Mouse (Mus musculus): ENCODE results near the gene Ric8b. TPM values are rescaled to one million over a fixed set of nuclear protein-coding genes. Genes with fewer than 3 reads are reported as not detected.

The Ric8b gene
- polyA plus RNA-seq, 1 experiment = 8.7 TPM

GRCm38 (mm10) chr10:84902213-84902612 lies 15.2 kb upstream of the Ric8b start:
- H3K4me2 ChIP-seq (ENCODE audit: low read depth) = no peak overlapping the region
- H3K79me2 ChIP-seq (ENCODE audit: control insufficient read depth, insufficient read depth) = no peaks in the 10 kb centered on the region
- no peak overlapping the region for H3ac ChIP-seq (ENCODE audit: control insufficient read depth, insufficient read length)
- H3K27me3 ChIP-seq (ENCODE audit: control insufficient read depth, insufficient read depth, insufficient read length) = no peaks in the 10 kb centered on the region
- TF ChIP-seq USF1 (IDR thresholded peaks at IDR 0.05; ENCODE audit: low read depth) = no peak
- no peak for TF ChIP-seq MYOD1 (IDR thresholded peaks at IDR 0.05; ENCODE audit: control insufficient read depth in 1 of 3, insufficient read length in 2 of 3, low read depth in 2 of 3)
- no peak for TF ChIP-seq MYOG (IDR thresholded peaks at IDR 0.05; ENCODE audit: control insufficient read depth in 1 of 3, insufficient read depth in 1 of 3, insufficient read length in 2 of 3, low read depth in 2 of 3)
- TF ChIP-seq TCF3 (IDR thresholded peaks at IDR 0.05; ENCODE audit: insufficient read length, low read depth) = no peak
- TF ChIP-seq E2F4 (IDR thresholded peaks at IDR 0.05; ENCODE audit: insufficient read depth) = no peak
- TF ChIP-seq REST (IDR thresholded peaks at IDR 0.05; ENCODE audit: insufficient read depth, insufficient read length) = no peak
- no peak for TF ChIP-seq TCF12 (IDR thresholded peaks at IDR 0.05; ENCODE audit: insufficient read depth, poor library complexity, severe bottlenecking)
- TF ChIP-seq SRF (IDR thresholded peaks at IDR 0.05; ENCODE audit: control insufficient read depth, insufficient read length, low read depth) = no peak
- no peak for TF ChIP-seq POLR2A (IDR thresholded peaks at IDR 0.05; ENCODE audit: insufficient read length, low read depth)
- TF ChIP-seq POLR2AphosphoS2 (IDR thresholded peaks at IDR 0.05; ENCODE audit: insufficient read length, low read depth) = no peak
- no peak for TF ChIP-seq MAX (IDR thresholded peaks at IDR 0.05; ENCODE audit: low read depth)
- H3K36me3 ChIP-seq (ENCODE audit: control insufficient read depth, insufficient read depth) = no peaks in the 10 kb centered on the region
- no peak overlapping the region for H3K4me3 ChIP-seq

GRCm38 (mm10) chr10:84903307-84903706 lies 14.1 kb upstream of the Ric8b start:
- no peak overlapping the region for H3K4me3 ChIP-seq
- no peak for TF ChIP-seq POLR2A (IDR thresholded peaks at IDR 0.05; ENCODE audit: insufficient read length, low read depth)
- TF ChIP-seq MYOG (IDR thresholded peaks at IDR 0.05; ENCODE audit: control insufficient read depth in 1 of 3, insufficient read depth in 1 of 3, insufficient read length in 2 of 3, low read depth in 2 of 3) = no peak
- TF ChIP-seq TCF3 (IDR thresholded peaks at IDR 0.05; ENCODE audit: insufficient read length, low read depth) = no peak
- H3K27me3 ChIP-seq (ENCODE audit: control insufficient read depth, insufficient read depth, insufficient read length) = no peaks in the 10 kb centered on the region
- H3K79me2 ChIP-seq (ENCODE audit: control insufficient read depth, insufficient read depth) = no peaks in the 10 kb centered on the region
- no peak overlapping the region for H3K4me2 ChIP-seq (ENCODE audit: low read depth)
- no peak overlapping the region for H3ac ChIP-seq (ENCODE audit: control insufficient read depth, insufficient read length)
- H3K36me3 ChIP-seq (ENCODE audit: control insufficient read depth, insufficient read depth) = no peaks in the 10 kb centered on the region

GRCm38 (mm10) chr10:84903742-84904141 lies 13.7 kb upstream of the Ric8b start:
- no peak overlapping the region for H3ac ChIP-seq (ENCODE audit: control insufficient read depth, insufficient read length)
- TF ChIP-seq MYOG (IDR thresholded peaks at IDR 0.05; ENCODE audit: control insufficient read depth in 1 of 3, insufficient read depth in 1 of 3, insufficient read length in 2 of 3, low read depth in 2 of 3) = no peak
- no peak for TF ChIP-seq SRF (IDR thresholded peaks at IDR 0.05; ENCODE audit: control insufficient read depth, insufficient read length, low read depth)
- no peak for TF ChIP-seq USF1 (IDR thresholded peaks at IDR 0.05; ENCODE audit: low read depth)
- no peak for TF ChIP-seq MAX (IDR thresholded peaks at IDR 0.05; ENCODE audit: low read depth)
- no peak for TF ChIP-seq E2F4 (IDR thresholded peaks at IDR 0.05; ENCODE audit: insufficient read depth)
- no peak for TF ChIP-seq TCF3 (IDR thresholded peaks at IDR 0.05; ENCODE audit: insufficient read length, low read depth)
- TF ChIP-seq REST (IDR thresholded peaks at IDR 0.05; ENCODE audit: insufficient read depth, insufficient read length) = no peak
- TF ChIP-seq POLR2AphosphoS2 (IDR thresholded peaks at IDR 0.05; ENCODE audit: insufficient read length, low read depth) = no peak
- TF ChIP-seq POLR2A (IDR thresholded peaks at IDR 0.05; ENCODE audit: insufficient read length, low read depth) = no peak
- TF ChIP-seq CEBPB (IDR thresholded peaks at IDR 0.05; ENCODE audit: insufficient read depth, poor library complexity, severe bottlenecking) = no peak
- no peak for TF ChIP-seq TCF12 (IDR thresholded peaks at IDR 0.05; ENCODE audit: insufficient read depth, poor library complexity, severe bottlenecking)
- TF ChIP-seq MYOD1 (IDR thresholded peaks at IDR 0.05; ENCODE audit: control insufficient read depth in 1 of 3, insufficient read length in 2 of 3, low read depth in 2 of 3) = no peak
- no peaks in the 10 kb centered on the region for H3K36me3 ChIP-seq (ENCODE audit: control insufficient read depth, insufficient read depth)
- H3K79me2 ChIP-seq (ENCODE audit: control insufficient read depth, insufficient read depth) = no peaks in the 10 kb centered on the region
- no peak overlapping the region for H3K4me2 ChIP-seq (ENCODE audit: low read depth)
- no peaks in the 10 kb centered on the region for H3K27me3 ChIP-seq (ENCODE audit: control insufficient read depth, insufficient read depth, insufficient read length)
- no peak overlapping the region for H3K4me3 ChIP-seq

GRCm38 (mm10) chr10:84906895-84907294 lies 10.5 kb upstream of the Ric8b start:
- Histone ChIP-seq H3ac (ENCODE audit: control insufficient read depth, insufficient read length) (no peak overlapping the region), H3K27me3 (ENCODE audit: control insufficient read depth, insufficient read depth, insufficient read length) (no peaks in the 10 kb centered on the region), H3K36me3 (ENCODE audit: control insufficient read depth, insufficient read depth) (no peaks in the 10 kb centered on the region), H3K79me2 (ENCODE audit: control insufficient read depth, insufficient read depth) (no peaks in the 10 kb centered on the region), H3K4me3 (no peak overlapping the region), H3K4me2 (ENCODE audit: low read depth) (no peak overlapping the region)
- TF ChIP-seq REST (IDR thresholded peaks at IDR 0.05; ENCODE audit: insufficient read depth, insufficient read length) (no peak), POLR2A (IDR thresholded peaks at IDR 0.05; ENCODE audit: insufficient read length, low read depth) (no peak), USF1 (IDR thresholded peaks at IDR 0.05; ENCODE audit: low read depth) (no peak), SRF (IDR thresholded peaks at IDR 0.05; ENCODE audit: control insufficient read depth, insufficient read length, low read depth) (no peak), MAX (IDR thresholded peaks at IDR 0.05; ENCODE audit: low read depth) (no peak), MYOG (IDR thresholded peaks at IDR 0.05; ENCODE audit: control insufficient read depth in 1 of 3, insufficient read depth in 1 of 3, insufficient read length in 2 of 3, low read depth in 2 of 3) (no peak), TCF12 (IDR thresholded peaks at IDR 0.05; ENCODE audit: insufficient read depth, poor library complexity, severe bottlenecking) (no peak), TCF3 (IDR thresholded peaks at IDR 0.05; ENCODE audit: insufficient read length, low read depth) (no peak), POLR2AphosphoS2 (IDR thresholded peaks at IDR 0.05; ENCODE audit: insufficient read length, low read depth) (no peak), MYOD1 (IDR thresholded peaks at IDR 0.05; ENCODE audit: control insufficient read depth in 1 of 3, insufficient read length in 2 of 3, low read depth in 2 of 3) (no peak), CEBPB (IDR thresholded peaks at IDR 0.05; ENCODE audit: insufficient read depth, poor library complexity, severe bottlenecking) (no peak), E2F4 (IDR thresholded peaks at IDR 0.05; ENCODE audit: insufficient read depth) (no peak)

- Histone ChIP-seq H3K79me2 (ENCODE audit: control insufficient read depth, insufficient read depth) (no peaks in the 10 kb centered on the region), H3K36me3 (ENCODE audit: control insufficient read depth, insufficient read depth) (no peaks in the 10 kb centered on the region), H3K4me3 (no peak overlapping the region), H3K4me2 (ENCODE audit: low read depth) (no peak overlapping the region), H3ac (ENCODE audit: control insufficient read depth, insufficient read length) (no peak overlapping the region), H3K27me3 (ENCODE audit: control insufficient read depth, insufficient read depth, insufficient read length) (no peaks in the 10 kb centered on the region)
- TF ChIP-seq MYOD1 (IDR thresholded peaks at IDR 0.05; ENCODE audit: control insufficient read depth in 1 of 3, insufficient read length in 2 of 3, low read depth in 2 of 3) = peak in 1 of 3 experiments; percentile 1
- TF ChIP-seq MYOG (IDR thresholded peaks at IDR 0.05; ENCODE audit: control insufficient read depth in 1 of 3, insufficient read depth in 1 of 3, insufficient read length in 2 of 3, low read depth in 2 of 3) = no peak
- TF ChIP-seq USF1 (IDR thresholded peaks at IDR 0.05; ENCODE audit: low read depth) = no peak
- TF ChIP-seq TCF3 (IDR thresholded peaks at IDR 0.05; ENCODE audit: insufficient read length, low read depth) = no peak
These were observed 9.4 kb upstream of the Ric8b start for GRCm38 (mm10) chr10:84908006-84908405.
